Mouse (Mus musculus) MEL (cell line): ENCODE data around the gene Zfand2b. TPM values are rescaled to one million over a fixed set of nuclear protein-coding genes. Genes with fewer than 3 reads are reported as not detected.
A peak's percentile ranks its signal among the peaks of the same experiment; 100 is the strongest.

ENCODE experiments used
- DNase-seq: peaks from one replicate; pipeline ENCODE4 v3.0.0; 2011; ENCODE audit warnings: low read depth, low spot score
- H3K27ac ChIP-seq: 2 replicates; pipeline ENCODE4 v1.5.1; 2012; ENCODE audit warnings: low read depth, mild to moderate bottlenecking, control low read depth, low read length, moderate library complexity; ENCODE audit not compliant: control insufficient read depth
- H3K27me3 ChIP-seq, 2 experiments: fragments of 150-350 bp in 1 of 2; sonication (generic) in 1 of 2; 2 replicates each; pipeline ENCODE4 v1.6.1; 2012; ENCODE audit warnings: low read length in 2 of 2, mild to moderate bottlenecking in 2 of 2, improper control_type of control experiment in 1 of 2, moderate library complexity in 1 of 2; ENCODE audit not compliant: insufficient read depth in 2 of 2, control insufficient read depth in 1 of 2
- H3K36me3 ChIP-seq, 2 experiments: 2 replicates each; pipeline ENCODE4 v1.6.1; 2012 to 2014; ENCODE audit warnings: low read length in 2 of 2, improper control_type of control experiment in 1 of 2, inconsistent platforms in 1 of 2, mild to moderate bottlenecking in 1 of 2; ENCODE audit not compliant: insufficient read depth in 2 of 2, control insufficient read depth in 1 of 2
- H3K4me1 ChIP-seq, 2 experiments: fragments of 150-350 bp in 1 of 2; sonication (generic) in 1 of 2; 2 replicates each; pipeline ENCODE4 v1.6.1; 2012; ENCODE audit warnings: low read length in 2 of 2, improper control_type of control experiment in 1 of 2, mild to moderate bottlenecking in 1 of 2; ENCODE audit not compliant: insufficient read depth in 2 of 2, control insufficient read depth in 1 of 2
- H3K4me3 ChIP-seq, 2 experiments: fragments of 150-350 bp in 1 of 2; sonication (generic) in 1 of 2; 2 replicates each; pipeline ENCODE4 v1.5.1; 2012; ENCODE audit warnings: low read depth in 2 of 2, low read length in 2 of 2, mild to moderate bottlenecking in 2 of 2, moderate library complexity in 2 of 2, control low read depth in 1 of 2, improper control_type of control experiment in 1 of 2; ENCODE audit not compliant: control insufficient read depth in 1 of 2, insufficient read depth in 1 of 2
- H3K79me2 ChIP-seq: 2 replicates; pipeline ENCODE4 v1.6.1; 2012; ENCODE audit warnings: mild to moderate bottlenecking, low read length, moderate library complexity; ENCODE audit not compliant: control insufficient read depth, poor library complexity, insufficient read depth
- H3K9ac ChIP-seq: 2 replicates; pipeline ENCODE4 v1.6.1; 2012; ENCODE audit warnings: low read depth, mild to moderate bottlenecking, control low read depth, low read length, moderate library complexity; ENCODE audit not compliant: control insufficient read depth, poor library complexity, severe bottlenecking
- H3K9me3 ChIP-seq: fragments of 150-350 bp; sonication (generic); replicated peaks from 2 replicates; pipeline ENCODE4 v1.6.1; 2012; ENCODE audit warnings: mild to moderate bottlenecking, low read length, improper control_type of control experiment, moderate library complexity; ENCODE audit not compliant: insufficient read depth
- BHLHE40 ChIP-seq: IDR thresholded peaks from 2 replicates; pipeline ENCODE4 v1.6.1; 2012; ENCODE audit warnings: low read depth, mild to moderate bottlenecking, inconsistent platforms, low read length, improper control_type of control experiment, borderline replicate concordance
- CHD1 ChIP-seq: IDR thresholded peaks from 2 replicates; pipeline ENCODE4 v1.6.1; 2012; ENCODE audit warnings: low read depth, mild to moderate bottlenecking, inconsistent platforms, low read length, improper control_type of control experiment
- CHD2 ChIP-seq: IDR thresholded peaks from 2 replicates; pipeline ENCODE4 v1.6.1; 2011; ENCODE audit warnings: low read length, improper control_type of control experiment
- CTCF ChIP-seq, 3 experiments: IDR thresholded peaks in 2 of 3; conservative IDR thresholded peaks in 1 of 3; 2 replicates each; pipeline ENCODE4 v1.5.1; 2011 to 2012; ENCODE audit warnings: low read length in 3 of 3, low read depth in 2 of 3, mild to moderate bottlenecking in 2 of 3, improper control_type of control experiment in 1 of 3, inconsistent platforms in 1 of 3, mixed read lengths in 1 of 3, moderate library complexity in 1 of 3; ENCODE audit not compliant: control insufficient read depth in 1 of 3, insufficient read depth in 1 of 3, poor library complexity in 1 of 3, severe bottlenecking in 1 of 3
- E2F4 ChIP-seq: IDR thresholded peaks from 2 replicates; pipeline ENCODE4 v1.6.1; 2011; ENCODE audit warnings: low read depth, low read length, improper control_type of control experiment, borderline replicate concordance
- GABPA ChIP-seq: IDR thresholded peaks from 2 replicates; pipeline ENCODE4 v1.6.1; 2012; ENCODE audit warnings: low read depth, mild to moderate bottlenecking, inconsistent platforms, low read length, improper control_type of control experiment, moderate library complexity
- HCFC1 ChIP-seq: IDR thresholded peaks from 2 replicates; pipeline ENCODE4 v1.6.1; 2012; ENCODE audit warnings: low read depth, mild to moderate bottlenecking, inconsistent platforms, low read length, improper control_type of control experiment, moderate library complexity
- JUND ChIP-seq: IDR thresholded peaks from 2 replicates; pipeline ENCODE4 v1.6.1; 2011; ENCODE audit warnings: low read depth, mild to moderate bottlenecking, improper control_type of control experiment, low read length
- KAT2A ChIP-seq: conservative IDR thresholded peaks from 2 replicates; pipeline ENCODE4 v1.6.1; 2012; ENCODE audit warnings: low read depth, low read length, improper control_type of control experiment, inconsistent platforms
- MAFK ChIP-seq: IDR thresholded peaks from 2 replicates; pipeline ENCODE4 v1.6.1; 2011; ENCODE audit warnings: low read depth, mild to moderate bottlenecking, low read length, improper control_type of control experiment, borderline replicate concordance
- MEF2A ChIP-seq: IDR thresholded peaks from 2 replicates; pipeline ENCODE4 v1.6.1; 2014; ENCODE audit warnings: low read depth, mild to moderate bottlenecking, inconsistent platforms, low read length, improper control_type of control experiment; ENCODE audit not compliant: poor library complexity, insufficient replicate concordance, severe bottlenecking; ENCODE audit errors: extremely low read depth
- MYC ChIP-seq: IDR thresholded peaks from 2 replicates; pipeline ENCODE4 v1.6.1; 2011; ENCODE audit warnings: low read depth, mild to moderate bottlenecking, low read length, improper control_type of control experiment, moderate library complexity
- NELFE ChIP-seq: IDR thresholded peaks from 2 replicates; pipeline ENCODE4 v1.6.1; 2011; ENCODE audit warnings: low read depth, low read length, improper control_type of control experiment
- RAD21 ChIP-seq: IDR thresholded peaks from 2 replicates; pipeline ENCODE4 v1.6.1; 2011; ENCODE audit warnings: mild to moderate bottlenecking, low read depth, low read length, improper control_type of control experiment
- RCOR1 ChIP-seq: IDR thresholded peaks from 2 replicates; pipeline ENCODE4 v1.6.1; 2012; ENCODE audit warnings: low read depth, mild to moderate bottlenecking, inconsistent platforms, low read length, improper control_type of control experiment
- TAL1 ChIP-seq: IDR thresholded peaks from 2 replicates; pipeline ENCODE4 v1.6.1; 2012; ENCODE audit warnings: mild to moderate bottlenecking, inconsistent platforms, low read length, moderate library complexity, mixed read lengths
- UBTF ChIP-seq: IDR thresholded peaks from 2 replicates; pipeline ENCODE4 v1.6.1; 2012; ENCODE audit warnings: low read depth, mild to moderate bottlenecking, inconsistent platforms, low read length, improper control_type of control experiment, moderate library complexity, borderline replicate concordance; ENCODE audit not compliant: insufficient read depth
- USF2 ChIP-seq, 2 experiments: IDR thresholded peaks; 2 replicates each; pipeline ENCODE4 v1.6.1; 2011 to 2012; ENCODE audit warnings: improper control_type of control experiment in 2 of 2, low read length in 2 of 2, borderline replicate concordance in 1 of 2, inconsistent platforms in 1 of 2, low read depth in 1 of 2, mild to moderate bottlenecking in 1 of 2; ENCODE audit not compliant: insufficient read depth in 1 of 2
- ZMIZ1 ChIP-seq: IDR thresholded peaks from 2 replicates; pipeline ENCODE4 v1.6.1; 2012; ENCODE audit warnings: low read depth, mild to moderate bottlenecking, inconsistent platforms, low read length, improper control_type of control experiment, moderate library complexity
- polyA plus RNA-seq, 2 experiments: library from polyadenylated mRNA; stranded (reverse) in 1 of 2; unstranded in 1 of 2; fragments of >175 nt in 1 of 2; fragments of >200 nt in 1 of 2; gene quantifications; 2 replicates each; pipeline versions ENCODE4 v1.2.1 to v1.2.4; 2012; ENCODE audit warnings: low replicate concordance in 2 of 2, low read depth in 1 of 2; ENCODE audit not compliant: insufficient read length in 2 of 2, insufficient read depth in 1 of 2, missing spikeins in 1 of 2
- total RNA-seq: library from RNA; depleted of rRNA; stranded (reverse); fragments of 300-350 nt; gene quantifications from 2 replicates; pipeline ENCODE4 v1.2.3, GENCODE M21; 2012

Gene Zfand2b
- total and polyA plus RNA-seq, 3 experiments, result 15.0 to 18.3 TPM; not detected in 1

GRCm38 (mm10) chr1:75180105-75180590 is 11.7 kb downstream of the Zfand2b start, which contains the start of gene Abcb6 (continued):
- TF ChIP-seq MEF2A (no peak), BHLHE40 (no peak), KAT2A (0 out of 2 replicates have a peak, but pooled peaks have one; percentile 48), CHD2 (no peak), E2F4 (peak; percentile 68; the same call in 1 of the 2 replicates), GABPA (no peak), ZMIZ1 (peak; percentile 70), USF2 (IDR thresholded peaks at IDR 0.05; ENCODE audit: borderline replicate concordance in 1 of 2, insufficient read depth in 1 of 2, low read depth in 1 of 2, low read length in 2 of 2) (peak in 1 of 2 experiments; percentile 80; a peak in 2 of 4 replicates), MAFK (no peak), NELFE (peak; percentile 69), RAD21 (no peak), RCOR1 (no peak), CHD1 (no peak), MYC (peak; percentile 85), JUND (no peak), CTCF (IDR thresholded peaks at IDR 0.05 in 2 of 3, conservative IDR thresholded peaks at IDR 0.05 in 1 of 3; ENCODE audit: control insufficient read depth in 1 of 3, insufficient read depth in 1 of 3, low read depth in 2 of 3, low read length in 3 of 3, poor library complexity in 1 of 3, severe bottlenecking in 1 of 3) (no peak)

GRCm38 (mm10) chr1:75180741-75181140 is 12.3 kb downstream of the Zfand2b start:
- Histone ChIP-seq H3K79me2 (peaks cover 14% of the 10 kb centered on the region), H3K9ac (peak overlapping the region; percentile 67), H3K27me3 (no peaks in the 10 kb centered on the region)
- no peak for TF ChIP-seq HCFC1
- no peak for TF ChIP-seq TAL1
- TF ChIP-seq UBTF, result no peak
- TF ChIP-seq, all 39 proteins: peak for 0
- H3K27ac ChIP-seq, result peak overlapping the region; percentile 73
- DNase-seq, result no peak
- H3K4me1 ChIP-seq, result peaks cover 2 to 10% of the 10 kb centered on the region in 2 experiments; a peak in 3 of 4 replicates
- no peaks in the 10 kb centered on the region for H3K9me3 ChIP-seq
- peaks cover 0 to 11% of the 10 kb centered on the region in 2 experiments; a peak in 3 of 4 replicates for H3K36me3 ChIP-seq
- H3K4me3 ChIP-seq, result peak overlapping the region; percentile 27 to 31
